Comparison of ENCODE assay signal across 7 mouse cellular contexts in genomic region chr14:76687971-76688407, GRCm38 (mm10).
A peak's percentile ranks its signal among the peaks of the same experiment; 100 is the strongest.
DNase-seq lines count a peak whose midpoint lies in the region; ATAC-seq and TF ChIP-seq lines count a peak whose summit lies in the region.

No protein-coding gene starts in this region.

- no peak overlapping the region for H3K27ac ChIP-seq in CH12.LX (ENCODE audit: insufficient read depth, low read depth)
- H3K27ac ChIP-seq in intestine, embryonic 15.5 days: peak overlapping the region; percentile 32; the same call in 1 of the 2 replicates

- peak; percentile 10; the same call in 1 of the 2 replicates for TF ChIP-seq EP300 in CH12.LX (IDR thresholded peaks at IDR 0.05; ENCODE audit: low read length)

- peak; percentile 46; the same call in 1 of the 2 replicates for ATAC-seq in intestine, embryonic 15.5 days

- H3K79me2 ChIP-seq in CH12.LX (replicated peaks; ENCODE audit: control insufficient read depth, extremely low read depth, insufficient read depth, poor library complexity, severe bottlenecking): no peaks in the 10 kb centered on the region

- no peak overlapping the region for H3K4me3 ChIP-seq in CH12.LX (replicated peaks in 1 of 3; ENCODE audit: low read depth in 2 of 3, low read length in 2 of 3, poor library complexity in 1 of 3)
- no peak overlapping the region for H3K4me3 ChIP-seq in intestine, embryonic 15.5 days (replicated peaks)

- no peak; the same call in 1 of the 2 replicates for TF ChIP-seq RAD21 in CH12.LX (IDR thresholded peaks at IDR 0.05; ENCODE audit: low read depth, low read length)

- 21% methylated on average over 10 of the region's 10 CpGs for WGBS in intestine, embryonic 15.5 days

- H3K9ac ChIP-seq in CH12.LX (ENCODE audit: insufficient read depth, low read depth): no peak overlapping the region
- H3K9ac ChIP-seq in intestine, embryonic 15.5 days: no peak overlapping the region

- TF ChIP-seq POLR2A in CH12.LX (IDR thresholded peaks at IDR 0.05; ENCODE audit: low read depth, low read length): no peak

- H3K9me3 ChIP-seq in CH12.LX (replicated peaks; ENCODE audit: low read length): no peaks in the 10 kb centered on the region
- no peaks in the 10 kb centered on the region for H3K9me3 ChIP-seq in intestine, embryonic 15.5 days

- no peaks in the 10 kb centered on the region for H3K36me3 ChIP-seq in CH12.LX (replicated peaks in 1 of 2; ENCODE audit: control insufficient read depth in 1 of 2, insufficient read depth in 1 of 2, low read length in 1 of 2)
- no peaks in the 10 kb centered on the region for H3K36me3 ChIP-seq in intestine, embryonic 15.5 days

- no peak overlapping the region for H3K4me2 ChIP-seq in CH12.LX (ENCODE audit: insufficient read depth, low read depth, poor library complexity, severe bottlenecking)
- no peak overlapping the region for H3K4me2 ChIP-seq in intestine, embryonic 15.5 days (replicated peaks)

- no peaks in the 10 kb centered on the region for H3K27me3 ChIP-seq in CH12.LX (replicated peaks)
- no peaks in the 10 kb centered on the region for H3K27me3 ChIP-seq in intestine, embryonic 15.5 days (replicated peaks)

- in situ Hi-C loops in CH12.LX (cut with MboI; ENCODE audit: low pct_ligation_motif_present, low pct_unique_long_range_greater_than_20kb, low sequenced_read_pairs): no loop called here

- dilution Hi-C loops in CH12.LX (cut with MboI; ENCODE audit: extremely low pct_ligation_motif_present, extremely low pct_unique_long_range_greater_than_20kb, low sequenced_read_pairs): no loop called here

- TF ChIP-seq CTCF in CH12.LX (conservative IDR thresholded peaks at IDR 0.05 in 1 of 2, IDR thresholded peaks at IDR 0.05 in 1 of 2; ENCODE audit: low read depth in 2 of 2, low read length in 2 of 2): 0 out of 4 replicates have a peak, but pooled peaks of 1 of the 2 experiments have one; percentile 11

- DNase-seq in CH12.LX (ENCODE audit: extremely low read depth): peak; percentile 42
- peak; percentile 65 for DNase-seq in adrenal gland, postnatal 10 days
- peak; percentile 32 for DNase-seq in naive thymus-derived CD4-positive, alpha-beta T cell, adult 2 months (ENCODE audit: low read depth)
- no peak for DNase-seq in right cerebral cortex, postnatal 25 days
- DNase-seq in layer of hippocampus, adult 9-11 months: no peak
- DNase-seq in spleen, adult 12 weeks (ENCODE audit: low spot score): no peak

- peaks cover 0 to 45% of the 10 kb centered on the region in 2 experiments; a peak in 2 of 4 replicates for H3K4me1 ChIP-seq in CH12.LX (ENCODE audit: control insufficient read depth in 1 of 2, insufficient read depth in 2 of 2)
- H3K4me1 ChIP-seq in intestine, embryonic 15.5 days (replicated peaks): peaks cover 22% of the 10 kb centered on the region

TF ChIP-seq in CH12.LX, 34 proteins besides CTCF, POLR2A, EP300 and RAD21:
- TF ChIP-seq IRF4 (IDR thresholded peaks at IDR 0.05; ENCODE audit: low read depth, low read length) (no peak), NRF1 (IDR thresholded peaks at IDR 0.05; ENCODE audit: low read depth, low read length) (0 out of 2 replicates have a peak, but pooled peaks have one; percentile 15), TBP (conservative IDR thresholded peaks at IDR 0.05; ENCODE audit: low read depth, low read length) (no peak), USF1 (IDR thresholded peaks at IDR 0.05; ENCODE audit: low read depth, low read length) (no peak), HCFC1 (IDR thresholded peaks at IDR 0.05; ENCODE audit: low read depth, low read length) (no peak), TCF12 (IDR thresholded peaks at IDR 0.05; ENCODE audit: low read depth, low read length) (peak; percentile 50; the same call in 1 of the 2 replicates), ZC3H11A (IDR thresholded peaks at IDR 0.05; ENCODE audit: low read depth, low read length) (no peak)
TF ChIP-seq in CH12.LX: peak in this region for 2.

Comparison
In these comparisons a context has a peak if more than half of its experiments do, and no peak if none do; other contexts are left out.
1. DNase-seq: peak in CH12.LX (single experiment), adrenal gland, postnatal 10 days (single experiment) and naive thymus-derived CD4-positive, alpha-beta T cell, adult 2 months (single experiment); none in right cerebral cortex, postnatal 25 days (single experiment), layer of hippocampus, adult 9-11 months (single experiment) and spleen, adult 12 weeks (single experiment).